Mouse (Mus musculus): ENCODE data around the gene Gm2007. TPM values are rescaled to one million over a fixed set of nuclear protein-coding genes. Genes with fewer than 3 reads are reported as not detected.
"Not testable (repeated sequence)": the region's sequence is repeated elsewhere in the genome, so short reads cannot be mapped to it uniquely, and the experiment has no call there.

Gene Gm2007
- not detected in 2 replicates for polyA plus RNA-seq (2012; ENCODE audit: insufficient read depth, insufficient read length, missing spikeins)

DNA sequence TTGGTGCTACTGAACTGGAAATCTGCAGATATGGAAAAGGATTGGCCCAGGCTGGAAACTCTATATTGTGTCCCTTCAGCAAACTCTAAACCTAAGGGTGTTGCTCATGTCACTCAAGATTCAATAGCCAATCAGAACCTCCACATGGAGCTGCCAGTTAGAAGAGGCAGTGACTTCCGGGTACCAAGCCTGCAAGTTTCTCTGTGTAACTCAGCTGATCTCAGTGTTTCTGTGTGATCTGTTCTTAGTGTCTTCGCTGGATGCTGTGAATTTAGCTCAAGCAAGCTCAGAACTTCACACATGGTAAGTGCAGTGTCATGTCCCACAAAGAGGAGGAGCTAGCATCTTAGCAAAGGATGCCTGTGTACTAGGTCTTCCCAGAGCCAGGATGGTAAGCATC is at the start of gene Gm2007:
TSS of gene Gm2007 (plus strand) at position 301 of the 400 bp plus-strand sequence.
- H3K4me1 ChIP-seq (ENCODE audit: control insufficient read depth, insufficient read depth, low read length); H3K4me3 ChIP-seq (ENCODE audit: insufficient read depth, low read length); H3K27ac ChIP-seq (ENCODE audit: insufficient read depth, low read depth, low read length): not testable (repeated sequence)

DNA sequence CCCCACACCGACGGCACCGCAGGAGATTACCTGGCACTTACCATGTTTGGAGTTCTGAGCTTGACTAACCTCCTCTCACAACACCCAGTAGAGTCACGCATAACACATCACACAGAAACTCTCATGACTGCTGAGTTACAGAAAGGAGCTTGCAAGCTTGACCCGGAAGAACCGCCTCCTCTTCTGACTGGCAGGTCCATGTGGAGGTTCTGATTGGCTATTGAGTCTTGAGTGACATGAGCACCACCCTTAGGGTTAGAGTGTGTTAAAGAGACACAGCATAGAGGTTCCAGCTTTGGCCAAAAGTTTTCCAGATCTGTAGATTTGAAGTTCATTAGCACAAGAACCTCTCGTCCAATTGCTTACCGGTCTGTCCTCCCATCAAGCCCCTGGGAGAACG is 37.8 kb upstream of the Gm2007 start, which contains the start of gene Zfp969:
TSS of gene Zfp969 (minus strand) at position 101 of the 400 bp plus-strand sequence.
- H3K27ac ChIP-seq (ENCODE audit: insufficient read depth, low read depth, low read length); H3K4me1 ChIP-seq (ENCODE audit: control insufficient read depth, insufficient read depth, low read length); H3K4me3 ChIP-seq (ENCODE audit: insufficient read depth, low read length): not testable (repeated sequence)

DNA sequence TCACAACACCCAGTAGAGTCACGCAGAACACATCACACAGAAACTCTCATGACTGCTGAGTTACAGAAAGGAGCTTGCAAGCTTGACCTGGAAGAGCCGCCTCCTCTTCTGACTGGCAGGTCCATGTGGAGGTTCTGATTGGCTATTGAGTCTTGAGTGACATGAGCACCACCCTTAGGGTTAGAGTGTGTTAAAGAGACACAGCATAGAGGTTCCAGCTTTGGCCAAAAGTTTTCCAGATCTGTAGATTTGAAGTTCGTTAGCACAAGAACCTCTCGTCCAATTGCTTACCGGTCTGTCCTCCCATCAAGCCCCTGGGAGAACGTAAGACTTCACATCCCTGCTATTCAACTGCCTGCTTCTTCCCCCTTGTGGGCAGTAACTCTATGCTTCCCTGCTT is 59.7 kb downstream of the Gm2007 start, which contains the start of gene Gm14288:
TSS of gene Gm14288 (minus strand) at position 101 of the 400 bp plus-strand sequence.
- not testable (repeated sequence) for H3K4me1 ChIP-seq (ENCODE audit: control insufficient read depth, insufficient read depth, low read length); H3K4me3 ChIP-seq (ENCODE audit: insufficient read depth, low read length); H3K27ac ChIP-seq (ENCODE audit: insufficient read depth, low read depth, low read length)

Other genes starting within 250 kb of the Gm2007 start
- gene Gm11007, start 97.6 kb upstream of the Gm2007 start, polyA plus RNA-seq (2012; ENCODE audit: insufficient read depth, insufficient read length, missing spikeins), result not detected in 2 replicates
- not detected in 2 replicates for gene Zfp969, start 37.9 kb upstream of the Gm2007 start, polyA plus RNA-seq (2012; ENCODE audit: insufficient read depth, insufficient read length, missing spikeins)
- not detected in 2 replicates for gene Gm14288, start 59.6 kb downstream of the Gm2007 start, polyA plus RNA-seq (2012; ENCODE audit: insufficient read depth, insufficient read length, missing spikeins)
- 8.3 and 18.6 TPM in 2 replicates for gene Gm6710, start 127.7 kb downstream of the Gm2007 start, polyA plus RNA-seq (2012; ENCODE audit: insufficient read depth, insufficient read length, missing spikeins)
- gene Zfp966, start 189.6 kb downstream of the Gm2007 start, polyA plus RNA-seq (2012; ENCODE audit: insufficient read depth, insufficient read length, missing spikeins), result 10.5 and 11.5 TPM in 2 replicates
- gene Gm2026, start 223.8 kb downstream of the Gm2007 start, polyA plus RNA-seq (2012; ENCODE audit: insufficient read depth, insufficient read length, missing spikeins), result 1.4 and 3.8 TPM in 2 replicates